Mouse (Mus musculus) thymus, postnatal 0 days (tissue): ENCODE results near the gene Kcnk2. TPM values are rescaled to one million over a fixed set of nuclear protein-coding genes. Genes with fewer than 3 reads are reported as not detected.

Source experiments
- DNase-seq: peaks from one replicate; pipeline ENCODE4 v3.0.0-alpha.2; 2015; ENCODE audit warnings: low spot score
- polyA plus RNA-seq: library from polyadenylated mRNA; unstranded; fragments of >200 nt; fragmentation: Nextera tagmentation; extraction: Ambion mirVana; gene quantifications from 2 replicates; pipeline ENCODE4 v1.2.1, GENCODE M21; 2015

The Kcnk2 gene
- 4.6 and 5.3 TPM in 2 replicates for polyA plus RNA-seq

DNA sequence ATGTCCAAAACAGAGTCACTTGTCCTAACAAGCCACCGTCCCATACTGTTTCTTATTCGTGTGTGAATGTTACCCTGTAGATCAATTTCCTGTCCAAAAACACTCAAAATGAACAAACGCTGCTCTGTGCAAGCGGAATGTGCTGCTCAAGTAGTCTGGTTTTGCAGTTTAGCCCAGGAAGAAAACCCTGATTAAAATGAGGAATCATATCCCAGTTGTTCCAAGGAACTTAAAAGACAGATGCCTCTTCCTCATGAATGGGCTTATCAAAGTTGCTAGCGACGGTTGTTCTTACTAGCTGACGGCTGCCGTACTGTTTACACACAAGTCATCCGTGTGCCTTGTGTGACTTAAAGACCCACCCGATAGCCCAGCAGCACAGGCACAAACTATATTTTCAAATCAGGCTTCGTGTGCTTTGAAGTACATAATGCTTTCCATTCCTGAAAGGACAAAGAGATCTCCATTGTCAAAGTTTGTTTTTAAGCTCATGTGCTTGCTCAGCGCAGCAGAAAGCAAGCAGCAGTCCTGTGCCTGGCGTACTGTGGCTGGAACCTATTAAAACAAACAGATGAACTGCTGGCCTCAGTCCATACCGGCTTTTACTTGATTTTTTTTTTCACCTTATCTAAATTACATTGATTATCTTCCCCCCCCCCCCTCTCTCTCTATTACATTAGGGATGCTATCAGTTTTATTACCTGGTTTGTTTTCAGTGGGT lies at the start of gene Kcnk2:
TSS of gene Kcnk2 (minus strand) at position 51 of the 721 bp plus-strand sequence.
- DNase-seq: no peak

GRCm38 (mm10) chr1:189440741-189441140 lies 38.7 kb upstream of the Kcnk2 start:
- no peak for DNase-seq

- no peak for DNase-seq
Measured at GRCm38 (mm10) chr1:189437126-189437525, 35.1 kb upstream of the Kcnk2 start.

DNA sequence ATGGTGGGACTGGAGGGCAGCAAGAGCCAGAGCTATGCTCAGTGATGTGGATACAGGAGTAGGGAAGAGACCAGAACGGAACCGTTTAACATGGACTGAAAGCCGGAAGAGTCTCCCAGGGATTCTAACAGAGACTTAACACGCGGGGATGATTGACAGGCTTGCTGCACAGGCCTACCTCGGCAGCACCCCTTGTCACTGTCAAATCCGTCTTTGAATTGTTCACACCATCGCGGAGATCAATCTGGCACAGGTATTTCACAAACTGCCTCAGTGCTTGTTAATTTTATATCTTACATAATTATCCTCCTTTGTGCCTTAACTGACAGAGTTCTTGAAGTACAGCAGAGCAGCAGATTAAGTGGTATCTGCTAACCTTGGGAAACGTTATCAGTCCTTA lies 33.4 kb upstream of the Kcnk2 start:
- no peak for DNase-seq

- DNase-seq: no peak
Measured at GRCm38 (mm10) chr1:189431479-189431878, 29.4 kb upstream of the Kcnk2 start.

- DNase-seq: no peak
Measured at GRCm38 (mm10) chr1:189430534-189430933, 28.5 kb upstream of the Kcnk2 start.

GRCm38 (mm10) chr1:189429566-189429965 lies 27.5 kb upstream of the Kcnk2 start:
- no peak for DNase-seq

DNA sequence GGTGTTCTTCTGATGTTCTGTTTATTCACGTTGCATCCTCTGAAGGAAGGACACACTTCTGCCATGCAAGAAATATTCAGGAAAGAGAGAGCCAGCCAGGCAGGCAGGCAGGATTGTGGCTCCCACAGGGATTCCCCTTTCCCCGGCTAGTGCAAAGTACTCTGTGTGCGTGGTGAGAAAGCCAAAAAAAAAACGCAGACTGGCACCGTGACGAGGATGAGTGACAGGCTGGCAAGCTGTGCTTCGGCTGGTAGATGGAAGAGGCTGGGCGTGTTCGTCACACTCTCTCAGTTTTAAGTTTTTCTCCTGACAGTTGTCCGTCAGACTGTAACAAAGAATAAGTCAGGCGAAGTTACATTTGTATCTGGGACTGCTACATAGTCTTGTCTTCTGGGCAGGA lies 24.2 kb upstream of the Kcnk2 start:
- no peak for DNase-seq

GRCm38 (mm10) chr1:189419914-189420313 lies 17.8 kb upstream of the Kcnk2 start:
- DNase-seq: no peak

DNA sequence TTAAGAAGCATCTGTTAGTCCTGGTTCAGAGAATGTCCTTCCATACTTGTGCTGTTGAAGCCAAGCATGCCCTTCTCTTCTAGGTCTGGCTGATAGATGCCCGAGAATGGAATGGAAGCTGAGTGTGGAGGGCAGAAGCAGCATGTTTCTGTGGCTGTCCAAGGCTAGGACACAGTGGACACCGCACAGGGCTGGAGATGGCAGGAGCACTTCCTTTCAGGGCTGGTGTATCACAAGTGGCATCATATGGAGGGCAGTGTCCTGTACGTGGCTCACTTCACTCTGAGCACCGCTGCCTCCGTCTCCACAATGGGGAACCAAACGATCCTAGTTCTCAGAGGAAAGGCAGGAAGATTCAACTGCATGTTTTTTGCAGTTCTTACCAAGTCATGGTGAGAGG lies 7.8 kb upstream of the Kcnk2 start:
- no peak for DNase-seq

DNA sequence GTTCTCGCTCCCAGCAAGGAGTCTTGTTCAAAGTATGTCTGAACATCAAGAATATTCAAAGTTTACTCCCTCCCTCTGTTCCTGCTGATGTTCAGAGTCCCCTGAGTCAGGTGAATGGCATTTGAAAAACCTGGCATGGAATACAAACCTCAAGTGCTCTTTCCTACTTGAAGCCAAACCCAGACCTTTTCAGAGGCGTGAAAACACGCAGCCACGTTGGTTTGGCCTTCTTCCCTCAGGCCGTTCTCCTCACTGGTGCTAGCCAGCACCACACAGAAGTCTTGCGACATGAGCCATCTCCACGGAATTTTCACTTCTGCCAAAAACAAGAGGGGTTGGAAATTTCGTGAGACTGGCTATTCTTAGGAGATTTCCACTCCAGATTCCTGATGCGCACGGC lies 3.1 kb upstream of the Kcnk2 start:
- no peak for DNase-seq

GRCm38 (mm10) chr1:189403546-189403945 lies 1.5 kb upstream of the Kcnk2 start:
- no peak for DNase-seq

DNA sequence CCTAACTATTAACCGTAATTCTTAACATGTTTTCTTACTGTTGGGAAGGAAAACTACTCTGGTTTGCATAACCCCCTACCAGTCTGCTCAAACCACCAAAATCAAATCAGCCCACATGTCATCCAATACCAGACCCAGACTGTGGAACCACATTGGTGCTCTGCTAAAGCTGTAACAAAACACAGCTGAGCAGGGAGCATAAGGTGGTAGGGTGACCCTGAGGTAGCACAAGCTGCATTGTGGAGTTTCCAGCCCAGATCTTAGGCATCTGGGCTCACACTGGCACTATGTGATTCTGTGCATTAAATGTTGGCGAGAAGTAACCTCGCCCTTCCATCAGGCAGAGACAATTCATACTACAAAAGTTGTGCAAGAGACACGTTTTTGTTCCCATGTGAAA lies 1.1 kb upstream of the Kcnk2 start:
- no peak for DNase-seq

DNA sequence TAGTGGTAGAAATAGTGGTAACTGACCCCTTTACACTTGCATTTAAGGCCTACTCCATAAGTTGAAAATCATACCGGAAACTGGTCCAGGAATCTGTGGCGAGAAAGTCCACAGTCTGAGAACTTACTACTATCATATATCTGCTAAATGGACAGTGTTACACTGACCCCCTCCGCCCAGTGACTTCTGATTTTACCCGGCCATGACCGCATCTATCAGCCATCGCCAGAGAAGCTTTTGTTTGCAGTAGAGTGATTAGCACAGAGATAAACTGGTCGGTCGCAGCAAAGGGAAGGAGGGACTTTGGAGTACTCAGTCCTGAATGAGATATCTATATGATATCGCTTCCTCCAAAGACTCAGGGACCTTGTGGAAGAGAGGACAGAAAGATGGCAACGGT lies 15.2 kb downstream of the Kcnk2 start:
- no peak for DNase-seq

GRCm38 (mm10) chr1:189386141-189386540 lies 15.9 kb downstream of the Kcnk2 start:
- no peak for DNase-seq

DNA sequence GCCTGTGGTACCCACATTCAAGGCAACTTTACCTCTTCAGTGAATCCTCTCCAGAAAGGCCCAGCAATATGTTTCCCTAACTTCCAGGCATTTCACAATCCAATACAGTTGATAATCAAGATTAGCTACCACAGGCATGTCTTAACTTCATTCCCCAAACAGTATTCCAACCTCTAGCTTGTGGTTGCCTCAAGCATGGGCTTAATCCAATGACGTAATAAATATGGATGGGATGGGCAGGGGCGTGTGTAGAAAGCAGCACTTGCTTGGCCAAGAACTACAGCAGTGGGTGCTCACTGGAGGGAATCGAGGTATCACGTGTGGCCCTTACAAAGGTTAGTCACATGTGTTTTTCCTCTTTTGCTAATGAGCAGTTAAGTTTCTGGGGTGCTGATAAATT lies 34.4 kb downstream of the Kcnk2 start:
- no peak for DNase-seq

GRCm38 (mm10) chr1:189364188-189364587 lies 37.9 kb downstream of the Kcnk2 start:
- DNase-seq: no peak

- DNase-seq: no peak
Measured at GRCm38 (mm10) chr1:189362579-189362978, 39.5 kb downstream of the Kcnk2 start.

DNA sequence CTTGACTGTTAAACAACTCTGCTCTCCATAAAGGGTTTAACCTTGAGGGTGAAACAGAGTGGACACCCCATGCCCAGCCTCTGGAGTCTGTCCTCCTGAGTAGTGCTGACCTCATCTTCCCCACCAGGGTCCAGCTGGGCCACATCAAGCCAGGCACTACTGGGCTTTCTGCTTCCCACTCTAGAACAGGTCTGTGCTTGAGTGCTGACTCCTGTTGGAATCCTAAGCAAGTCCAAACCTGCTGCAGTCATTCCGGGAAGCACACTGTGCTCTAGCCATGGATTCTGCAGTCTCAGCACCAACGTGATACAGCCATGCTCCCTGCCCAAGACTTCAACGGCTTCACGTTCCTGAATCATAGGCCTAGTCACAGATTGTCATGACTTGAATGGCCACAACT lies 42.4 kb downstream of the Kcnk2 start:
- no peak for DNase-seq

DNA sequence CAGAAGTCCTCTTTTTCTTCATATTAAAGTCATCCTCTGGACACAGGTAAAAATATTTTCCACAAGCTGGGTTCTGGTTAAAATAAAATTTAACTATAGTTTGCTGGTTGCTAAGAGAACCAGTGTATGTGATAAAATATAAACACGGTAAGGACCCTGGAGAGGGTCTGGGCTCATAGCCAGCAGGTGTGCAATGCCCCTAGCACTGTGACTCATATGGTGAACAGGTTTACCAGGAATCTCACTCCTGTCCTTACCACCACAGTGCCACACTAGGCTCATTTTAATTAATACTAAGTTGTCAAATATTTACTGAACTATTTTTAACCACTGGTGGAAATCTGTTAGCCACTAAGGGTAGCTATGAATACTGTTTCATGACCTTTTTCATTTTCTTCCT lies 48.2 kb downstream of the Kcnk2 start:
- no peak for DNase-seq

DNA sequence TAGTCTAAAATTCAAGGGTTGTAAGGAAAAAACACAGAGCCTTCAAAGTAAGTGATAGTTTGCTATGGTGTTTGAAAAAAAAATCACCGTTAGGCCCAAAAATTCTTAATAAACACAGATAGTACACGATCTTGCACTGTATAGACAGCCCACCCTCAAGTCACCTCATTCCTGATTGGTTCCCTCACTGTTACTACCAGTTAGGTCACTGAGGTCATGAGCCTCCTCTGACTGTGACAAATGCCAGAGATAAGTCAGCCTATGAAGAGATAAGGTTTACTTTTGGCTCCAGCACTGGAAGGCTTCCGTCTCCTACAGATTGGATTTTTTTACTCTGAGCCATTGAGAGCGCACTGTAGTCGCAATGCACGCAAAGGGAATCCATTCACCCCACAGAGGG lies 50.3 kb downstream of the Kcnk2 start:
- DNase-seq: no peak

- DNase-seq: no peak
Measured at GRCm38 (mm10) chr1:189349205-189349604, 52.9 kb downstream of the Kcnk2 start.

DNA sequence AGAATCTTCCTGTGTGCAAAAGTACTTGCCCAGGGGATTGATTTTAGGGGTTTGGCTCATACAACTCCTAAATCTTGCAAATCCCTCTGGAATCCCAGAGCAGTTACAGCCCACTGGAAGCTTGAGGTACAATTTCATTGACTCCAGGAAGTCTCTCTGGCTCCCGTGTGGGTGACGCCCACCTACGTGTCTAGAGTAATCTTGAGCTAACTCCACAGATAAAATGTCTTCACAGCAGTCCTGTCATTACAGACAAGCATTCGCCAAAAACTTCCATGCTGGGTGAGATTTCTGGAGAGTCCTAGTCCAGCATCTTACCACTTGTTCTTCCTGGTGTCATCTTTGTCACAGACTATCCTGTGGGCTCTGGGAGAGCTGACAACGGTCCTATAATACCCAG lies 56.9 kb downstream of the Kcnk2 start:
- no peak for DNase-seq
